14 mouse cellular contexts compared by ENCODE assay signal in the genomic region with DNA sequence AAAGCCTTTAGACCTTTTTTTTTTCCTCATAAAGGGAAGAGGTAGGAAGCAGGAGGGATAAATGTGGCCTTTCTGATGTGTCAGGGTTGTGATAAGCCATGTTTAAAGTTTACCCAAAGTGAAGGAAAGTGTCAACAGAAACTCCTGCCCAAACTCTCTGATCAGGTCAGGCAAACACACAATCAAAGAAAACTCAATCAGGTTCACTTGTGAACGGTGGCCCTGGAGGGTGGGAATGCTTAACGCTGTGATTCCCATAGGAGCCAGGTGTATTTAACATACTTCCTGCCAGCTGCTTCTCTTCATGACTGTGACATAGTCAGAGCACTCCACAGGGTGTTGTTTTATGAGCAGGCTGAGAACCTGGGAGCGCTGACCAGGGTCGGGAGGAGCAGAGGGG. TPM values are rescaled to one million over a fixed set of nuclear protein-coding genes. Genes with fewer than 3 reads are reported as not detected.
"Had no signal": no experiment of that assay in that cellular context is flagged by ENCODE, and none has a peak within 500 bp of the region (broad histone marks: within the 10 kb centered on the region; RNA-seq: fewer than 3 reads in every experiment).

No protein-coding gene starts in this region.

- H3K27ac ChIP-seq: kidney, postnatal 0 days; liver, embryonic 14.5 days had no signal

- H3K4me2 ChIP-seq: midbrain, embryonic 11.5 days had no signal

- H3K9ac ChIP-seq: liver, embryonic 14.5 days had no signal

- DNase-seq: kidney, adult 2 months; kidney, postnatal 25 days; lung, adult 2 months; lung, postnatal 14 days; lung, postnatal 4 days; midbrain, embryonic 14.5 days; thymus, adult 2 months; thymus, postnatal 14 days; thymus, postnatal 4 days had no signal

RNA-seq across cellular contexts. Expression of a gene that starts 59.1 kb away (rescaled TPM):
- total RNA-seq: megakaryocyte progenitor cell, adult 5-6 weeks; megakaryocyte-erythroid progenitor cell, adult 5-6 weeks had no signal
